Mouse (Mus musculus) kidney, adult 9 months (tissue): ENCODE data around the gene Zfp182.

Experiments
- DNase-seq: peaks from one replicate; pipeline ENCODE4 v3.0.0; 2022

Zfp182 gene

DNA sequence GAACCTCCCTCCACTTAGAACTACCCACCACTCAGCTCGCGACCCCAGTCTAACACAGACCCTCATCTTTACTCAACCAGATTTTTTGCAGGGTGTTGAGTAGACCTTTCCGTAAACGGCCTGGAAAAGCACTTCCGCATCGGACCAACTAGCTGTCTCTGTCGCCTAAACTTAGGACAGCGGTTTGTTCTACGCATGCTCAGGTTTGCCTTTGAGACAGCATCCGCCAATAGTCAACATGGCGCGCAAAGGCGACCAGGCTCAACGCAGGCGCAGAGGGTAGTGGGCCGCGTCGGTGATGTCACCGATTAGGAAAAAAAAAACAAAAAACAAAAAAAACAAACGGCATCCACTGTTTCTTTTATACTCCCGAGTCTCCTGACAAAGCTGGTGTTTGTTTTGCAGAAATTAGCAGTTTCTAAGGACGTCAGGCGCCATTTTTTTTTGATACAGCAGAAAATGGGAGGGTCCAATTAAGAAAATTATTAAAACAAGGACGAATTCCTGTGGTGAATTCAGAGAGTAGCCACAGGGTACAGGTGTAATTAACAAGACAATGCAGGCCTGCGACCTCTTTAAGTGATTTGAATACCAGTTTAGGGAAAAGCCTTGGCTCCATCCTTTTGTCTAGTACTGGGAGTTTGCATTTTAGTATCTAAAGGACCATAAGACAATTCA, at the start of gene Zfp182:
TSS of gene Zfp182 (minus strand) at position 451 of the 678 bp plus-strand sequence.
- peak; percentile 82 for DNase-seq

DNA sequence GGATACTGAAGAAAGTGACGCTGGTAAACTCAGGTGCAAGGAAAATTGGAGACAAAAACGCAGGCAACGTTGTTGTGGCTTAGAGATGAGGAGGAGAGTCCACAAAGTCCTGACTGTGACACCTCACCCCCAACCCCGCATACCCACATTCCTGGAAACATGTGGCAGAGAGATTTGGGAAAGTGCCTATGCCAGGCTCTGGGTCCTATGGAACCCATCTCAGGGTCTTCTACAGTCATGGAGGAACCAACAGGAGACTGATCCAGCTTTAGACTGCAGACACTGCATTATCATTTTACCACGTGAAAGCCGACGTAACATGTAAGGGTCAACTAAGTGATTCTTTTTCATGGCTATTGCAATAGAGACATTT, 27.7 kb upstream of the Zfp182 start:
- DNase-seq, result no peak

DNA sequence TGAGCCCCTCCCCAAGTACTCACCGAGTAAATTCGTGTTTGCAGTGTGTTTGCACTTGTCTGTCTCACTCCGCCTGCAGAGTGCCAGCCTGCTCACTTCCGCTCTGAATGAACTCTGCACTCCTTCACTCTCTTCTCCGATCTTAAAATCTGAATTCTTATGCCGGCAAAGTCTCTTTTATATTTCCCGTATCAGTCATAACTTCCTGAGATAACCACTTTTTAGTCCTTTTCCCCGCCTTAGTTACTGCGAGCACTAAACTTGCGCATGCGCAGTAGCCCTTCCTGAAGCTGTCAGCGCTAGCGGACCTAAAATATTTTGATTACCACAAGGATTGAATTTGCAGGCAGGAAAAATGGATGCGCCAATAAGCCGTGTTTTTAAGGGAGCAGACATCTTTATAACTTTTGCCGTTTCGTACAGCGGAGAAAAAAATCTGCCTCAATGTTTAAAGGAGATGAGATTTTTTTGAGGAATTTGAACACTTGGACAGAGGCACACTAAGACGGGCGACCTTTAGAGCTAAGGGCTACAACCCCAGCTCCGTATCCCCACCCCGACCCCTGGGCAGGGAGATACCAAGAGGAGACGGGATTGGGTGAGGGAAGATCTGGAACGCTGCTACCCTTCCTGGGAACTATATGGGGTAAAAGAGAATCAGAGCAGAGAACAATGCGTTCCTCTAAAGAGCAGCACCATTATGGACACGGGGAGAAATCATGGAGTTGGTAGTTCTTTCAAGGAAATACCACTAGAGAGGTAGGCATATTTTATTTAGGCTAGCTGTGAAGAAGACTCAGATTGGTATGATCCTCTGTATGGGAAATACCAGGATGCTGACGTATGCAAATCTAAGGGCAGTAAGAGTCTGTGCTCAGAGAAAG, 27.1 kb upstream of the Zfp182 start, which contains the start of gene Zfp300:
TSS of gene Zfp300 (minus strand) at position 545 of the 884 bp plus-strand sequence.
- DNase-seq, result peak; percentile 70

DNA sequence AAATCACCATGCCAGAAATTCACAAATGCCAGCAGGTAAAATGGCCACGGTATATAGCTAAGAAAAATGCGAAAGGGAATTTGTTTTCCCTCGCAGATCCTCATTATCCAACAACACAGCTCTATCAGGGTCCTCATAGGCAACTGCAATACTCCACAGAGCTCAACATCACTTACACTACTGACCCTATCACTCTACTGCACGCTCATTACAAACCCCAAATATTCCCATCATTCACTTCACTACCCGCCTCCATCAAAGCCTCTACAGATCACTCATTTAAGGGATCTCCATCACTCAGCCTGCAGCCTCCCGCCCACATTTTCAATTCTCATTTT, 26.5 kb upstream of the Zfp182 start:
- DNase-seq, result no peak

DNA sequence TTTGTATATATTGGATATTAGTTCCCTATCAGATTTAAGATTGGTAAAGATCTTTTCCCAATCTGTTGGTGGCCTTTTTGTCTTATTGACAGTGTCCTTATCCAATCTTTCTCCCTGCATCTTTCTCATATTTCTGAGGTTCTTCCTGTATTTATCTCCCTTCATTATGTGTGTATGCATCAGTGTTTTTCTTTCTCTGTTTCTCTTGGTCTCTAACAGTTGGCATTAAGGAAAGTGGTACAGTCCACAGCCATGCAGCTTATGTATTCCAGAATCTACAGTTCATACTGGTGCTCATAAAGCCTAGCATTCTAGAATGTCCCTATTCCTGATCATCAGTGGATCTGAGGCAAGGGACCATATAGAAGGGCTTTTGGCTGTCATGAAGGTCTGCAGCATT, 6.0 kb upstream of the Zfp182 start, which contains the start of gene Spaca5:
TSS of gene Spaca5 (plus strand) at position 301 of the 400 bp plus-strand sequence.
- DNase-seq, result no peak

DNA sequence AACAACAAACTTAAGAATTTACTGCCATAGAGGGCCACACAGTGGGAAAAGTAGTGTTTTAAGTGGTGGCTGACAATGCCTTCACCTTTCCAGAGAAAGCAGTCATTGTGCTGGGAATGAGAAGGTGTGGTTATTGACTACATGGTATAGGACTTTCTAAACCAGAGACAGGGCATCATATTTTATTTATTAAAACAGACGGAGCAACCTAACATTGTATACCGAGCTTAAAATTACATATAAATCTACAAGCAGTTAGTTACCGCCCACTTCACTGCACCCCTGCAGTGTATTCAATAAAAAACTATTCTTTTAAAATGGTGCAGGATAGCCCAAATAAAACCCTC, 401 bp upstream of the Zfp182 start:
- no peak for DNase-seq

DNA sequence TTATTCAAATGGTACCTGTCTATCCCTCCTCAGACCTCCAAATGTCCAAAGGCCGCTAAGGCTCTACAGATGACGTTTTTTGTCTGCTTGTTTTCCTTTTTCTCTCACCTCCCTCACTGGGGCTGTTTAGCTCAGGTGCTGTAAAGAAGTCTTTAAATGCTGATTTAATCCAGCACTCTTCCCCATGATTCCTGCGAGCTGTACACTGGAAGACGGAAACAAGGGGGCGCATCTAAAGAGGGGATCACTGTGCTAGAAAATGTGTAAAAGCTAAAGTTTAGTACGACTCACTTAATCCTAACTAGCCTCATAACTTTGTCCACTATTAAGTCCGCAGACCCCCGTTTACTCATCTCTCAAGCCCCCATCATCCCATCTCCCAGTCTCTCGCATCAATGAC, 656 bp downstream of the Zfp182 start:
- DNase-seq, result peak; percentile 12

DNA sequence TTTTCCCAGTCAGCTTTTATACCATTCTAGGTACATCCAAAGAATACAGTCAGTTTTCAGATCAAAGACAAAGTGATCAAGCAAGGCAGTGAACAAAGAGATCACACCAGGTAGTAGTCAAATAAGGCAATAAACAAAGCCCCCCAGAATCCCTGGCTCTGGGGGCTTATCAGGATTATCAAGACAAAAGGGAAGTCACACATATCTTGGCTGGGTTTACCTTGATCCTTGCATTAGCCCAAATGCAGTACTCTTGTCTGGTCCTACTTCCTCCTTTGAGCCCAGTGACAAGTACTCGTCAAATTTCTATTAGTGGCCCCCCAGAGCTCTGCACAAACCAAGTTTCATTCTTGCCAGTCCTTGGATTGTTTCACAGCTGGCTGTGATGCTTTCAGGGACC, 81.2 kb downstream of the Zfp182 start:
- DNase-seq, result no peak
